Mouse (Mus musculus): ENCODE results near the gene Dmwd. TPM values are rescaled to one million over a fixed set of nuclear protein-coding genes. Genes with fewer than 3 reads are reported as not detected.

The Dmwd gene
- polyA plus RNA-seq, 1 experiment from 2014 or later = 7.4 TPM

GRCm38 (mm10) chr7:19075231-19075630 is 796 bp upstream of the Dmwd start:
- peaks cover 24% of the 10 kb centered on the region for H3K36me3 ChIP-seq
- ATAC-seq = no peak
- 52% methylated on average over 5 of the region's 5 CpGs for WGBS (ENCODE audit: insufficient replicate concordance)
- H3K4me1 ChIP-seq = peaks cover 42% of the 10 kb centered on the region
- H3K27ac ChIP-seq = 0 out of 2 replicates have a peak overlapping the region, but pooled peaks have one; percentile 10
- H3K9me3 ChIP-seq (replicated peaks) = no peaks in the 10 kb centered on the region
- peaks cover 42% of the 10 kb centered on the region for H3K27me3 ChIP-seq (replicated peaks)
- peak overlapping the region; percentile 86; the same call in 1 of the 2 replicates for H3K9ac ChIP-seq
- peak overlapping the region; percentile 95 for H3K4me2 ChIP-seq
- peak overlapping the region; percentile 81 for H3K4me3 ChIP-seq

GRCm38 (mm10) chr7:19076586-19076991 is 562 bp downstream of the Dmwd start:
- Histone ChIP-seq H3K4me3 (peak overlapping the region; percentile 81), H3K36me3 (peaks cover 37% of the 10 kb centered on the region), H3K4me2 (peak overlapping the region; percentile 95), H3K4me1 (peaks cover 42% of the 10 kb centered on the region), H3K9ac (peak overlapping the region; percentile 86), H3K9me3 (replicated peaks) (no peaks in the 10 kb centered on the region), H3K27ac (peak overlapping the region; percentile 81), H3K27me3 (replicated peaks) (peaks cover 46% of the 10 kb centered on the region)
- ATAC-seq = no peak
- under 1% methylated on average over 22 of the region's 22 CpGs for WGBS (ENCODE audit: insufficient replicate concordance)

GRCm38 (mm10) chr7:19077761-19078160 is 1.7 kb downstream of the Dmwd start:
- Histone ChIP-seq H3K9me3 (replicated peaks) (no peaks in the 10 kb centered on the region), H3K4me3 (peak overlapping the region; percentile 81; the same call in 1 of the 2 replicates), H3K36me3 (peaks cover 49% of the 10 kb centered on the region), H3K27me3 (replicated peaks) (peaks cover 50% of the 10 kb centered on the region), H3K4me2 (peak overlapping the region; percentile 95), H3K27ac (no peak overlapping the region), H3K4me1 (peaks cover 54% of the 10 kb centered on the region), H3K9ac (0 out of 2 replicates have a peak overlapping the region, but pooled peaks have one; percentile 86)
- WGBS (ENCODE audit: insufficient replicate concordance) = 14% methylated on average over 14 of the region's 14 CpGs
- no peak for ATAC-seq

GRCm38 (mm10) chr7:19078732-19079131 is 2.7 kb downstream of the Dmwd start:
- Histone ChIP-seq H3K9ac (no peak overlapping the region), H3K4me3 (no peak overlapping the region), H3K27ac (no peak overlapping the region), H3K4me1 (peaks cover 63% of the 10 kb centered on the region), H3K4me2 (0 out of 2 replicates have a peak overlapping the region, but pooled peaks have one; percentile 95), H3K27me3 (replicated peaks) (peaks cover 50% of the 10 kb centered on the region), H3K9me3 (replicated peaks) (no peaks in the 10 kb centered on the region), H3K36me3 (peaks cover 55% of the 10 kb centered on the region)
- no peak for ATAC-seq
- WGBS (ENCODE audit: insufficient replicate concordance) = 74% methylated on average over 3 of the region's 3 CpGs

- Histone ChIP-seq H3K4me1 (peaks cover 74% of the 10 kb centered on the region), H3K27ac (no peak overlapping the region), H3K4me3 (no peak overlapping the region), H3K27me3 (replicated peaks) (peaks cover 62% of the 10 kb centered on the region), H3K36me3 (peaks cover 55% of the 10 kb centered on the region), H3K9me3 (replicated peaks) (no peaks in the 10 kb centered on the region), H3K4me2 (no peak overlapping the region), H3K9ac (no peak overlapping the region)
- ATAC-seq = no peak
- WGBS (ENCODE audit: insufficient replicate concordance) = 85% methylated on average over 19 of the region's 19 CpGs
Observed at GRCm38 (mm10) chr7:19080451-19080950, 4.5 kb downstream of the Dmwd start.

- no peak overlapping the region for H3K27ac ChIP-seq
- peaks cover 56% of the 10 kb centered on the region for H3K36me3 ChIP-seq
- H3K9me3 ChIP-seq (replicated peaks) = no peaks in the 10 kb centered on the region
- H3K9ac ChIP-seq = no peak overlapping the region
- H3K4me3 ChIP-seq = no peak overlapping the region
- H3K27me3 ChIP-seq (replicated peaks) = peaks cover 76% of the 10 kb centered on the region
- 79% methylated on average over 4 of the region's 4 CpGs for WGBS (ENCODE audit: insufficient replicate concordance)
- H3K4me2 ChIP-seq = no peak overlapping the region
- ATAC-seq = no peak
- peaks cover 80% of the 10 kb centered on the region for H3K4me1 ChIP-seq
Observed at GRCm38 (mm10) chr7:19082171-19082570, 6.1 kb downstream of the Dmwd start.

GRCm38 (mm10) chr7:19083096-19083495 is 7.1 kb downstream of the Dmwd start:
- Histone ChIP-seq H3K36me3 (peaks cover 58% of the 10 kb centered on the region), H3K9ac (no peak overlapping the region), H3K27me3 (replicated peaks) (peaks cover 86% of the 10 kb centered on the region), H3K9me3 (replicated peaks) (no peaks in the 10 kb centered on the region), H3K4me3 (no peak overlapping the region), H3K27ac (no peak overlapping the region), H3K4me2 (no peak overlapping the region), H3K4me1 (peaks cover 80% of the 10 kb centered on the region)
- ATAC-seq = no peak
- WGBS (ENCODE audit: insufficient replicate concordance) = 67% methylated on average over 6 of the region's 6 CpGs

- Histone ChIP-seq H3K9ac (no peak within 1 kb of the TSS), H3K4me1 (peaks cover 80% of the 10 kb centered on the region), H3K4me3 (0 out of 2 replicates have a peak within 1 kb of the TSS, but pooled peaks have one; percentile 0), H3K27ac (no peak within 1 kb of the TSS), H3K36me3 (peaks cover 52% of the 10 kb centered on the region), H3K9me3 (replicated peaks) (no peaks in the 10 kb centered on the region), H3K27me3 (replicated peaks) (peaks cover 92% of the 10 kb centered on the region), H3K4me2 (peak within 1 kb of the TSS; percentile 22; the same call in 1 of the 2 replicates)
- whole genome bisulfite sequencing (ENCODE audit: insufficient replicate concordance) = 59% methylated on average over 10 of the region's 10 CpGs
- ATAC-seq = 0 out of 2 replicates have a peak, but pooled peaks have one; percentile 2
Observed at GRCm38 (mm10) chr7:19083701-19084100, 7.7 kb downstream of the Dmwd start, which contains the start of gene Dmpk. Gene Dmpk, plus strand, starts transcription at chr7:19083849.

GRCm38 (mm10) chr7:19084277-19084771 is 8.3 kb downstream of the Dmwd start:
- Histone ChIP-seq H3K9me3 (replicated peaks) (no peaks in the 10 kb centered on the region), H3K27me3 (replicated peaks) (peaks cover 93% of the 10 kb centered on the region), H3K9ac (no peak overlapping the region), H3K4me3 (0 out of 2 replicates have a peak overlapping the region, but pooled peaks have one; percentile 0), H3K27ac (no peak overlapping the region), H3K4me1 (peaks cover 75% of the 10 kb centered on the region), H3K4me2 (no peak overlapping the region), H3K36me3 (peaks cover 45% of the 10 kb centered on the region)
- 47% methylated on average over 6 of the region's 6 CpGs for WGBS (ENCODE audit: insufficient replicate concordance)
- no peak for ATAC-seq

GRCm38 (mm10) chr7:19084921-19085473 is 9.0 kb downstream of the Dmwd start:
- Histone ChIP-seq H3K9me3 (replicated peaks) (no peaks in the 10 kb centered on the region), H3K27ac (no peak overlapping the region), H3K36me3 (peaks cover 39% of the 10 kb centered on the region), H3K4me1 (peaks cover 72% of the 10 kb centered on the region), H3K9ac (no peak overlapping the region), H3K4me3 (no peak overlapping the region), H3K27me3 (replicated peaks) (peaks cover 93% of the 10 kb centered on the region), H3K4me2 (peak overlapping the region; percentile 69)
- ATAC-seq = no peak
- WGBS (ENCODE audit: insufficient replicate concordance) = 21% methylated on average over 9 of the region's 9 CpGs

GRCm38 (mm10) chr7:19085495-19085894 is 9.5 kb downstream of the Dmwd start:
- WGBS (ENCODE audit: insufficient replicate concordance) = 11% methylated on average over 6 of the region's 6 CpGs
- H3K27ac ChIP-seq = 0 out of 2 replicates have a peak overlapping the region, but pooled peaks have one; percentile 43
- ATAC-seq = no peak

GRCm38 (mm10) chr7:19086042-19086441 is 10.0 kb downstream of the Dmwd start:
- Histone ChIP-seq H3K4me2 (peak overlapping the region; percentile 69), H3K36me3 (peaks cover 28% of the 10 kb centered on the region), H3K4me1 (peaks cover 72% of the 10 kb centered on the region), H3K4me3 (peak overlapping the region; percentile 33), H3K9me3 (replicated peaks) (no peaks in the 10 kb centered on the region), H3K27me3 (replicated peaks) (peaks cover 93% of the 10 kb centered on the region), H3K9ac (0 out of 2 replicates have a peak overlapping the region, but pooled peaks have one; percentile 27), H3K27ac (0 out of 2 replicates have a peak overlapping the region, but pooled peaks have one; percentile 43)
- 4% methylated on average over 14 of the region's 14 CpGs for WGBS (ENCODE audit: insufficient replicate concordance)
- peak; percentile 75 for ATAC-seq

More at GRCm38 (mm10) chr7:19085495-19085894, 9.5 kb downstream of the Dmwd start:
- H3K36me3 ChIP-seq = peaks cover 34% of the 10 kb centered on the region
- H3K4me2 ChIP-seq = peak overlapping the region; percentile 69
- no peaks in the 10 kb centered on the region for H3K9me3 ChIP-seq (replicated peaks)
- H3K4me3 ChIP-seq = peak overlapping the region; percentile 33
- H3K4me1 ChIP-seq = peaks cover 72% of the 10 kb centered on the region
- H3K27me3 ChIP-seq (replicated peaks) = peaks cover 93% of the 10 kb centered on the region
- H3K9ac ChIP-seq = no peak overlapping the region
